ENCODE assay signal across 11 mouse cellular contexts in the genomic region with DNA sequence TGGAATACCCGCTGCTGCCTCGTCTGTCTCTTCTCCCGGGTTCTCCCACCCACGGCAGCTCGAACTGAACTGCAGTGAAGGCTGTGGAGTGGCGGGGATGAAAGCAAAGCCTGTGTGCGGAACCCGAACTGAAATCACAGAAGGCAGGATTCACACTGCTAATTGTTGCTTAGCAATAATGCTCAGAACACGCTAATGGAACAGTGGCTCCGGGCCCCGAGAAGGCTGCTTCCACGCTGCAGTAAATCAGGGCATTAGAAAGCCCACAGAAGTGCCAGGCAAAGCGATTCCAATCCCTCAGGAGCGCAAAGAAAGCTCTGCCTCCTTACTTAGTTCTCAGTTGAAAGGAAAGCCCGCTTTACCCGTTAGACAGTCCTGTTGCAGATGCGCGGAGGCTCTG.
DNase-seq lines count a peak whose midpoint lies in the region; ATAC-seq lines count a peak whose summit lies in the region.
"Had no signal": no experiment of that assay in that cellular context is flagged by ENCODE, and none has a peak within 500 bp of the region (broad histone marks: within the 10 kb centered on the region; RNA-seq: fewer than 3 reads in every experiment).

No protein-coding gene starts in this region.

- H3K4me2 ChIP-seq in forebrain, embryonic 14.5 days (ENCODE audit: low read length), result 0 out of 2 replicates have a peak overlapping the region, but pooled peaks have one; percentile 20
- peak overlapping the region; percentile 7; the same call in 1 of the 2 replicates for H3K4me2 ChIP-seq in embryonic facial prominence, embryonic 14.5 days (ENCODE audit: low read depth, low read length)
- peak overlapping the region; percentile 56 for H3K4me2 ChIP-seq in neural tube, embryonic 15.5 days
- H3K4me2 ChIP-seq: heart, embryonic 11.5 days had no signal

- H3K4me3 ChIP-seq in forebrain, embryonic 14.5 days (ENCODE audit: low read depth, low read length), result no peak overlapping the region
- H3K4me3 ChIP-seq in forebrain, embryonic 10.5 days, result no peak overlapping the region
- no peak overlapping the region for H3K4me3 ChIP-seq in embryonic facial prominence, embryonic 14.5 days (ENCODE audit: low read depth, low read length)
- peak overlapping the region; percentile 29 for H3K4me3 ChIP-seq in neural tube, embryonic 15.5 days (replicated peaks)

- WGBS in forebrain, embryonic 14.5 days, result 59% methylated on average over 18 of the region's 18 CpGs
- 84% methylated on average over 18 of the region's 18 CpGs for WGBS in forebrain, embryonic 10.5 days
- 70% methylated on average over 18 of the region's 18 CpGs for WGBS in embryonic facial prominence, embryonic 14.5 days
- 24% methylated on average over 18 of the region's 18 CpGs for WGBS in neural tube, embryonic 15.5 days

- DNase-seq in forebrain, embryonic 14.5 days (ENCODE audit: low spot score), result peak; percentile 43
- DNase-seq in forebrain, embryonic 10.5 days (ENCODE audit: extremely low spot score, low spot score), result no peak
- no peak for DNase-seq in embryonic facial prominence, embryonic 14.5 days (ENCODE audit: low spot score)
- DNase-seq in layer of hippocampus, postnatal 10 days (ENCODE audit: low spot score in 2 of 2), result peak; percentile 41 to 68
- no peak for DNase-seq in spleen, postnatal 14 days (ENCODE audit: low spot score in 2 of 2)
- no peak for DNase-seq in heart, adult 18-20 months
- no peak for DNase-seq in adrenal gland, postnatal 4 days (ENCODE audit: low spot score in 2 of 2)
- DNase-seq: adrenal gland, adult 2 months had no signal

- no peaks in the 10 kb centered on the region for H3K36me3 ChIP-seq in forebrain, embryonic 14.5 days (ENCODE audit: control insufficient read depth, insufficient read depth, low read length)
- H3K36me3 ChIP-seq in forebrain, embryonic 10.5 days (replicated peaks), result no peaks in the 10 kb centered on the region
- H3K36me3 ChIP-seq in embryonic facial prominence, embryonic 14.5 days (ENCODE audit: control insufficient read depth, insufficient read depth, low read length), result no peaks in the 10 kb centered on the region
- H3K36me3 ChIP-seq in neural tube, embryonic 15.5 days, result no peaks in the 10 kb centered on the region

- no peak overlapping the region for H3K27ac ChIP-seq in forebrain, embryonic 14.5 days (ENCODE audit: low read depth, low read length)
- no peak overlapping the region for H3K27ac ChIP-seq in forebrain, embryonic 10.5 days
- no peak overlapping the region for H3K27ac ChIP-seq in embryonic facial prominence, embryonic 14.5 days (replicated peaks; ENCODE audit: low read depth, low read length)
- peak overlapping the region; percentile 64 for H3K27ac ChIP-seq in neural tube, embryonic 15.5 days (replicated peaks)
- H3K27ac ChIP-seq: macrophage had no signal

- no peak overlapping the region for H3K9ac ChIP-seq in forebrain, embryonic 14.5 days (ENCODE audit: low read length)
- H3K9ac ChIP-seq in embryonic facial prominence, embryonic 14.5 days (ENCODE audit: low read depth, low read length), result no peak overlapping the region
- H3K9ac ChIP-seq in neural tube, embryonic 15.5 days (replicated peaks), result peak overlapping the region; percentile 36; the same call in 1 of the 2 replicates

- H3K9me3 ChIP-seq in forebrain, embryonic 14.5 days (replicated peaks; ENCODE audit: control insufficient read depth, low read length), result no peaks in the 10 kb centered on the region
- H3K9me3 ChIP-seq in forebrain, embryonic 10.5 days, result no peaks in the 10 kb centered on the region
- no peaks in the 10 kb centered on the region for H3K9me3 ChIP-seq in embryonic facial prominence, embryonic 14.5 days (ENCODE audit: control insufficient read depth, low read length)
- H3K9me3 ChIP-seq in neural tube, embryonic 15.5 days (replicated peaks), result no peaks in the 10 kb centered on the region

- H3K4me1 ChIP-seq in forebrain, embryonic 14.5 days (ENCODE audit: control insufficient read depth, insufficient read depth, low read length), result no peaks in the 10 kb centered on the region
- H3K4me1 ChIP-seq in forebrain, embryonic 10.5 days, result no peaks in the 10 kb centered on the region; the same call in 1 of the 2 replicates
- H3K4me1 ChIP-seq in embryonic facial prominence, embryonic 14.5 days (ENCODE audit: control insufficient read depth, insufficient read depth, low read length), result no peaks in the 10 kb centered on the region
- peaks cover 9% of the 10 kb centered on the region for H3K4me1 ChIP-seq in neural tube, embryonic 15.5 days

- no peaks in the 10 kb centered on the region for H3K27me3 ChIP-seq in forebrain, embryonic 14.5 days (replicated peaks; ENCODE audit: control insufficient read depth, insufficient read depth, low read length)
- H3K27me3 ChIP-seq in forebrain, embryonic 10.5 days (ENCODE audit: poor library complexity, severe bottlenecking), result no peaks in the 10 kb centered on the region
- H3K27me3 ChIP-seq in embryonic facial prominence, embryonic 14.5 days (replicated peaks; ENCODE audit: control insufficient read depth, insufficient read depth, low read length), result no peaks in the 10 kb centered on the region
- H3K27me3 ChIP-seq in neural tube, embryonic 15.5 days (replicated peaks), result no peaks in the 10 kb centered on the region

- ATAC-seq in forebrain, embryonic 14.5 days, result no peak
- no peak for ATAC-seq in embryonic facial prominence, embryonic 14.5 days (ENCODE audit: low read depth)
- peak; percentile 66 for ATAC-seq in neural tube, embryonic 15.5 days (ENCODE audit: low FRiP score)

Comparison
In these comparisons a context has a peak if more than half of its experiments do, and no peak if none do; other contexts are left out.
1. DNase-seq: peak in forebrain, embryonic 14.5 days (single experiment) and layer of hippocampus, postnatal 10 days (2 of 2); none in forebrain, embryonic 10.5 days (single experiment), embryonic facial prominence, embryonic 14.5 days (single experiment), spleen, postnatal 14 days (0 of 2), heart, adult 18-20 months (0 of 2) and adrenal gland, postnatal 4 days (0 of 2).
2. Peak in every context shown above with its lines, with median percentiles within 50 percentile points of each other: H3K4me2 ChIP-seq.